Mouse (Mus musculus): ENCODE data around the gene Kremen2.

DNA sequence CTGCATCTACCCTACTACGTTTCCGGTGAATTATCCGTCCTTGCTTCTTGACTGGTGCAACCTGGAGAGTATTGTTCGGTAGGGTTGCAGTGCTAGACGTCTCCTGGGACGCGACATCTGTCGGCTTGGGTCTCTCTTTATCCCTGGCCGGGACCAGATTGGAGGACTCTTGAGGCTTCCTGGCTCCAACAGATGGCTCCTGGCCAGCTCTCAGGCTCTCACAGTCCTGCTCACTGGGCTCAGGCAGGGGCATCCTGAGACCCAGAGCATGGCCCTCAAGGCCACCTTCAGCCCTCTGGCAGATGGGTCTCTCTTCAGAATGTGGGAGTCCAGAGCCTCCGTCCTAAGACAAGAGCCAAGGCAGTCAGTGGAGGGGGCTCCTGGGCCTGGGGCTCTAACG, 17.3 kb upstream of the Kremen2 start:
- TF ChIP-seq CTCF (IDR thresholded peaks at IDR 0.05; ENCODE audit: extremely low read depth, insufficient read depth, low read length) (no peak), POLR2A (IDR thresholded peaks at IDR 0.05; ENCODE audit: extremely low read depth, insufficient read depth, low read length) (no peak)

Measured in cortical plate, adult 2 months (tissue).